Mouse (Mus musculus) small intestine, adult 2 months (tissue): ENCODE measurements around the gene Lipm. TPM values are rescaled to one million over a fixed set of nuclear protein-coding genes. Genes with fewer than 3 reads are reported as not detected.

Experiments used
- H3K27ac ChIP-seq: fragments of 200-500 bp; 2 replicates; pipeline ENCODE4 v1.5.1; 2012; ENCODE audit warnings: low read depth, low read length, control low read depth, inconsistent platforms; ENCODE audit not compliant: insufficient read depth
- H3K27me3 ChIP-seq: fragments of 200-500 bp; 2 replicates; pipeline ENCODE4 v1.6.1; 2012; ENCODE audit warnings: mild to moderate bottlenecking, moderate library complexity, low read length, inconsistent platforms; ENCODE audit not compliant: control insufficient read depth, insufficient read depth
- H3K36me3 ChIP-seq: fragments of 200-500 bp; 2 replicates; pipeline ENCODE4 v1.6.1; 2012; ENCODE audit warnings: mild to moderate bottlenecking, low read length, control low read depth, inconsistent platforms; ENCODE audit not compliant: control insufficient read depth, insufficient read depth
- H3K4me1 ChIP-seq: fragments of 200-500 bp; 2 replicates; pipeline ENCODE4 v1.6.1; 2012; ENCODE audit warnings: low read length, inconsistent platforms, mixed read lengths; ENCODE audit not compliant: control insufficient read depth, insufficient read depth, insufficient read length
- H3K4me3 ChIP-seq: fragments of 200-500 bp; 2 replicates; pipeline ENCODE4 v1.5.1; 2012; ENCODE audit warnings: low read depth, mild to moderate bottlenecking, control low read depth, inconsistent platforms, low read length, moderate library complexity
- CTCF ChIP-seq: fragments of 200-500 bp; IDR thresholded peaks from 2 replicates; pipeline ENCODE4 v1.5.1; 2012; ENCODE audit warnings: low read depth, mild to moderate bottlenecking, control low read depth, inconsistent platforms, low read length, moderate library complexity, mixed read lengths; ENCODE audit not compliant: insufficient replicate concordance, insufficient read length; ENCODE audit errors: extremely low read depth
- POLR2A ChIP-seq: fragments of 200-500 bp; IDR thresholded peaks from 2 replicates; pipeline ENCODE4 v1.6.1; 2012; ENCODE audit warnings: low read depth, mild to moderate bottlenecking, control low read depth, inconsistent platforms, low read length, moderate library complexity
- WGBS: fragments of 180-500 bp; shearing (Covaris S2); methylation state at CpG from one replicate; pipeline ENCODE4 v1.1.7; 2018; 5-methylcytosine and 5-hydroxymethylcytosine counted together
- polyA plus RNA-seq: library from polyadenylated mRNA; depleted of rRNA; stranded (reverse); fragments of >200 nt; gene quantifications from 2 replicates; pipeline ENCODE4 v1.2.3, GENCODE M21; 2012; rRNA removed

The Lipm gene
- polyA plus RNA-seq, 1 experiment, result not detected

GRCm38 (mm10) chr19:34162693-34163092, 62.0 kb downstream of the Lipm start:
- Histone ChIP-seq H3K27me3 (no peaks in the 10 kb centered on the region), H3K4me3 (no peak overlapping the region), H3K4me1 (no peaks in the 10 kb centered on the region; the same call in 1 of the 2 replicates), H3K36me3 (no peaks in the 10 kb centered on the region), H3K27ac (no peak overlapping the region)
- 85% methylated on average over 5 of the region's 5 CpGs for WGBS
- no peak for TF ChIP-seq POLR2A
- TF ChIP-seq CTCF, result no peak

- no peaks in the 10 kb centered on the region for H3K27me3 ChIP-seq
- H3K4me1 ChIP-seq, result no peaks in the 10 kb centered on the region; the same call in 1 of the 2 replicates
- WGBS, result 17% methylated on average over 5 of the region's 5 CpGs
- no peak within 1 kb of the TSS for H3K4me3 ChIP-seq
- no peak for TF ChIP-seq CTCF
- H3K36me3 ChIP-seq, result no peaks in the 10 kb centered on the region
- 0 out of 2 replicates have a peak within 1 kb of the TSS, but pooled peaks have one; percentile 38 for H3K27ac ChIP-seq
These were observed 65.2 kb downstream of the Lipm start, which contains the start of gene Ankrd22 for GRCm38 (mm10) chr19:34165891-34166290. Ankrd22 (minus strand) TSS chr19:34166053.

- Histone ChIP-seq H3K27me3 (no peaks in the 10 kb centered on the region), H3K4me1 (no peaks in the 10 kb centered on the region; the same call in 1 of the 2 replicates), H3K27ac (no peak overlapping the region), H3K4me3 (no peak overlapping the region), H3K36me3 (no peaks in the 10 kb centered on the region)
- WGBS, result 42% methylated on average over 4 of the region's 4 CpGs
- TF ChIP-seq POLR2A, result no peak
- TF ChIP-seq CTCF, result no peak
These were observed 65.7 kb downstream of the Lipm start for GRCm38 (mm10) chr19:34166386-34166785.

- Histone ChIP-seq H3K36me3 (no peaks in the 10 kb centered on the region), H3K4me3 (no peak overlapping the region), H3K27me3 (no peaks in the 10 kb centered on the region), H3K4me1 (no peaks in the 10 kb centered on the region; the same call in 1 of the 2 replicates), H3K27ac (no peak overlapping the region)
- no peak for TF ChIP-seq CTCF
- no peak for TF ChIP-seq POLR2A
- WGBS, result 70% methylated on average over 7 of the region's 7 CpGs
These were observed 67.3 kb downstream of the Lipm start for GRCm38 (mm10) chr19:34167896-34168661.

GRCm38 (mm10) chr19:34169121-34169520, 68.4 kb downstream of the Lipm start:
- Histone ChIP-seq H3K4me1 (no peaks in the 10 kb centered on the region; the same call in 1 of the 2 replicates), H3K4me3 (no peak overlapping the region), H3K27me3 (no peaks in the 10 kb centered on the region), H3K36me3 (no peaks in the 10 kb centered on the region), H3K27ac (no peak overlapping the region)
- TF ChIP-seq POLR2A (no peak), CTCF (no peak)

- no peaks in the 10 kb centered on the region for H3K27me3 ChIP-seq
- no peaks in the 10 kb centered on the region; the same call in 1 of the 2 replicates for H3K4me1 ChIP-seq
- no peak overlapping the region for H3K27ac ChIP-seq
- TF ChIP-seq POLR2A (no peak), CTCF (no peak)
- H3K4me3 ChIP-seq, result no peak overlapping the region
- no peaks in the 10 kb centered on the region for H3K36me3 ChIP-seq
- WGBS, result 70% methylated on average over 3 of the region's 3 CpGs
These were observed 70.4 kb downstream of the Lipm start for GRCm38 (mm10) chr19:34171167-34171566.

Other genes starting within 250 kb of the Lipm start
- not detected in 2 replicates for gene Lipf, start 139.7 kb upstream of the Lipm start, polyA plus RNA-seq
- not detected in 2 replicates for gene Lipk, start 92.6 kb upstream of the Lipm start, polyA plus RNA-seq
- not detected in 2 replicates for gene Lipn, start 33.6 kb upstream of the Lipm start, polyA plus RNA-seq
- gene Ankrd22, start 65.1 kb downstream of the Lipm start, polyA plus RNA-seq, result 0.19 TPM in 1 of 2 replicates, not detected in the other
- gene Stambpl1, start 91.3 kb downstream of the Lipm start, polyA plus RNA-seq, result 2.6 and 6.8 TPM in 2 replicates
- 432 and 487 TPM in 2 replicates for gene Acta2, start 154.7 kb downstream of the Lipm start, polyA plus RNA-seq
- gene Fas, start 189.7 kb downstream of the Lipm start, polyA plus RNA-seq, result 1.1 and 2.3 TPM in 2 replicates